Mouse (Mus musculus): ENCODE results near the gene 4930404H24Rik.

DNA sequence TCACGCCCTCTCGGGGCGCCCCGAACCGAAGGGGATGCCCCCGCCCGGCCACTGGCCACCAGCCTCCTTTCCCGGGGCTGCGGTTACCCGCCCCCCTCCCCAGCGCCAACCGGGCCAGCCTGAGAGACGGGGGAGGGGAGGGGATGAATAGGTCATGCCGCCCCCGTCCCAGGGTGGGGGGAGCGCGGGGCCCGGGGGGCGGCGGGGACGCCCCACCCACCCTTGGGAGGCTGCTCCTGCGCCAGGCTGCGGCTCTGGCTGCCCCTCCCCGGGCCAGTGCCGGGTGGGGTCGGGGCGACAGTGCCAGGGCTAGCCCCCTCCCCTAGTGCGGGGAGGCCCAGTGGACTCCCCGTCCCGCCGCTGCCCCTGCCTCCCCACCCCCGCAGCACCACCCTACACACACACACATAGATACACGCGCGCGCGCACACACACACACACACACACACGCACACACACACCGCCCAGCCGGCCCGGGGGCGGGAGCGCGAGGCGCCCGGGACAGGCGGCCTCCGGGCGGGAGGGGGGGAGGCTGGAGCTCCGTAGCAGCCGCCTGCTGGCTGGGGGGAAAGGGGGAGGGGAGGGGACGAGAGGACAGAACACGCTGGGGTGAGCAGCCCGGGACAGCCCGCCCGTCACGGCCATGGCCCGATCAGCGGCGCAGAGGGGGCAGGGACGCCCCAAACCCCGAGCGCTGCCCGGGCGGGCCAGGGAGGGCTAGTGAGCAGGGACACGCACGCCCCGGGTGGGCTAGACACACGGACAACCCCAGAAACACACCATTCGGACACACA is 36.2 kb downstream of the 4930404H24Rik start:
- TF ChIP-seq ZC3H11A (IDR thresholded peaks at IDR 0.05; ENCODE audit: borderline replicate concordance, low read depth, low read length) (no peak), HCFC1 (IDR thresholded peaks at IDR 0.05; ENCODE audit: borderline replicate concordance, insufficient read depth, low read length) (no peak), MAFK (IDR thresholded peaks at IDR 0.05; ENCODE audit: insufficient read depth, low read depth, low read length) (no peak)
